Mouse (Mus musculus) granulocyte monocyte progenitor cell, adult 5-6 weeks (primary cell): ENCODE results near the gene Pcgf5. TPM values are rescaled to one million over a fixed set of nuclear protein-coding genes. Genes with fewer than 3 reads are reported as not detected.
"Not testable (repeated sequence)": the region's sequence is repeated elsewhere in the genome, so short reads cannot be mapped to it uniquely, and the experiment has no call there.

Experiments used
- ATAC-seq: replicated peaks from 2 replicates; pipeline ENCODE4 v1.8.0; 2016; ENCODE audit warnings: mild to moderate bottlenecking, moderate TSS enrichment, inconsistent platforms; ENCODE audit not compliant: poor library complexity, severe bottlenecking
- total RNA-seq, 2 experiments: library from RNA; stranded (forward) in 1 of 2; stranded (reverse) in 1 of 2; fragments of 200-712, 200-1000 nt in 1 of 2; fragments of >200 nt in 1 of 2; fragmentation: Nextera tagmentation in 1 of 2; gene quantifications; 2 replicates each; pipeline ENCODE4 v1.2.3; 2014 to 2017

The Pcgf5 gene
- total RNA-seq, 2 experiments from 2014 or later, result 56.9 to 61.4 TPM

DNA sequence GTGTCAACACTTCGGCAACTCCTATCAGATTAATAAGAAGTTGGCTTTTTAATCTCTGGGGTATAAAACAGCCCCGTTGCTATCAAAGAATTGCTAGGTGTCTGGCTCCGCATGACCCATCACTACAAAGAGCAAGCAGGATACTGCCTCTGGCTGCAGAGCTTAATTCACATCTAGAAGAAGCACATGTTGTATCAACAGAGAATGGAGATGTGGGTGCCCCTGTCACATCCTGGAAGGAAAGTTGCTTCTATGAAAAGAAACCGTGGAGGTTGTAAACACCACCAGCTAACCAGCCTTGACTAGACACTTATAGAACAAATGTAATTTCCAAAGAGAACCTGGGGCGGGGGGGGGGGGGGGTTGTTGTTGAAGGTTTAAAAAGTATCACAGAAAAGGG is 35.9 kb downstream of the Pcgf5 start:
- ATAC-seq, result no peak

DNA sequence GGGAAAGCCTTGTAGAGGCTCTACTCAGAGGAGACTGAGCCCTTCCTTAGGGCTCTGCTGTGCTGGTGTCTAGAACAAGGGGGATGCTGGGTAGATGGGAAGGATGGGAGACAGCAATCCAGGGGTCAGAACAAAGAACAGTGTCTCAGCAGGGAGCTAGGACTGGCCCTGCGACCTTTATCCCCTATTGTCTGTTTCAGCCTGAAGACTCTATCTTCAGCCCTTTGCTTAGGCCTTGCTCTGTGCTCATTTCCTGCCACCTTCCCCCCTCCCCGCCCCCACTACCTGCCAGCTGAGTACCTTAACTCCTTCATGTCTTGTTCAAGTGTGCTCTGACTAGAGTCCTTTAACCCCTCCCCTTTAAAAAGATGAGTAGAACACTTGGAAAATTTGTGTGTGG is 36.3 kb downstream of the Pcgf5 start:
- no peak for ATAC-seq

DNA sequence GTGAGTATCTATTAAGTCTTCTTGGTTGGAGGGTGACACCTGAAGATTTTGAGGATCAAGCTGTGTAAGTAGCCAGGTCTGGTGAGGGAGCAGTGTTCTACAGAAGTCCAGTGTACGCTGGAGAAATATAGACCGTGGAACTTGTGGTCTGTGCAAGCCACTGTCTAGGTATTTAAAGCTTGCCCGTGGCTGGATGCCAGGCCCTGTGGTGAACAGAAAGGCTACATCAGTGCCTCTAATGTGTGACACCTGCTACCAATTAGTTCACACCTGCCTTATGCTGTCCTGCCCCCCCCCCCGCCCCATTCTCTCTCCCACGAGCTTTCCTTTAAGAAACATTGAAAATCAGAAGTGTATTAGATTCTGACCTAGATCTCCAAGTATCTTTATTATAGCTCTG is 40.4 kb downstream of the Pcgf5 start:
- ATAC-seq, result no peak

DNA sequence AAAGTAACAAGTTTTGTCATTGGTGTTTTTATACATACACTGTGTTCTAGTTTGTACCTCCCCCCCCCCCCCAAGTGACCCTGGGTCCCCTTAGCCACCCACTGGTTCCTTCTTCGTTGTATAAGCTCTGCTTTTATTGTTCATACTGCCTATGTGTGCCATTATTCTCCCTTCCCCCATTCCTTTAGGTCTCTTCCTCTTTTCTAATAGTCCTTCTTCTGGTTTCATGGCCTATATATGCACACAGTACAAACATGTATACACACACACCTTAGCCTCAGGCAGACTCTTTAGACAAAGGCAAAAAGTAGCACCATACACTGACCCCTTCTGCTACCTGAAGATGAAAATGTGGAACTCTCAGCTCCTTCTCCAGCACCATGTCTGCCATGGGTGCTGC is 42.6 kb downstream of the Pcgf5 start:
- ATAC-seq, result peak; percentile 65; the same call in 1 of the 2 replicates

DNA sequence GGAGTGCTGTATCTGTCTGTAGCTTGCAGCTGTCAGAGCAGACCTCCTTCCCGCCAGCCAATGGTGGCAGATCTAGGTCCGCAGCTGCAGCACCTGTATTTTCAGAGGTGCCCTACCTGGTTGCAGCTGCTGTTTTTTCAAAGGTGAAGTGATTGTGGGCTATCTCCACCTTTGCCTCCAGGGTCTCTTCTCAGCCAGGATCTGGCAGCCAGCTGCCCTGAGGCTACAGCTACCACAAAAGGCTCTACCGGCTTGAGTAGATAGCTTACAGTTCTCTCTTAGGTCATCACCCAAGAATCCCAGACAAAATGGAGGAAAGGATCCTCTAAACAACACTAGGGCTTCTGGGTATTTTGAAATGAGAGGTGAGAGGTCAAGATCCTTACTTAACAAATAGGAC is 50.4 kb downstream of the Pcgf5 start:
- no peak for ATAC-seq

DNA sequence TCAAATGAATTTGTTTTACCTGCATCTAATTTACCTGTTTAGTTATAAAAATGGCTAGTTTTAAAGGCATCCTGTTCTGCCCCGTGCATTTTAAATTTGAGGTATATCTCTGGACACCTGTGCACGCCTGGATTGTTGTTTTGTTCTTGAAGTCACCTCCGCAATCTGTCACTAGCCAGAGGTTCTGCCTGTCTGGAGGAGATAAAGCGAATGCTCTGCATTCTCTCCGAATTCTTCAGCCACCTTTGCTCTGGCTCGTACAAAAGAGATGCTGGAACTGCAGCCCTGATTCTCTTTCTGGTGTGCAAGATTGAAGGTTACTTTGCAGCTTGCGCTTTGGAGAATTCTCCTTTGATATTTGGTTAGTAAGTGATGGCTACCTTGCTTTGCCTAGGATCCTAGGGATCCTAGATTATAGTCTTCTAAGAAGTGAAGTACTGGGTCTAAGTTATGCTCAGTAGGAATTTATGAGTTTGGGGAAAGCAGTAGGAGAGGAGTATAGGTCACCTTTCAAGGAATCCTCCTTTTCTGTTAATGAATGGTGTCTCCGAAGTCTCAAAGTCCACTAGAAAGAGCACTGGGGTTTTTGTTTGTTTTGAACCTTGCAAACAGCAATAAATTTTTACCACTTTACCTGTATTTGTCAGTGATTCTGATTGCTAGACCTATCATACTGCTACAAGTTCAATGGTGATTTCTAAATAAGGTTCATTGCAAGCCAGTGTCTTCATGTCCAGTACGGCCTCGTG is 60.4 kb downstream of the Pcgf5 start:
- no peak for ATAC-seq

DNA sequence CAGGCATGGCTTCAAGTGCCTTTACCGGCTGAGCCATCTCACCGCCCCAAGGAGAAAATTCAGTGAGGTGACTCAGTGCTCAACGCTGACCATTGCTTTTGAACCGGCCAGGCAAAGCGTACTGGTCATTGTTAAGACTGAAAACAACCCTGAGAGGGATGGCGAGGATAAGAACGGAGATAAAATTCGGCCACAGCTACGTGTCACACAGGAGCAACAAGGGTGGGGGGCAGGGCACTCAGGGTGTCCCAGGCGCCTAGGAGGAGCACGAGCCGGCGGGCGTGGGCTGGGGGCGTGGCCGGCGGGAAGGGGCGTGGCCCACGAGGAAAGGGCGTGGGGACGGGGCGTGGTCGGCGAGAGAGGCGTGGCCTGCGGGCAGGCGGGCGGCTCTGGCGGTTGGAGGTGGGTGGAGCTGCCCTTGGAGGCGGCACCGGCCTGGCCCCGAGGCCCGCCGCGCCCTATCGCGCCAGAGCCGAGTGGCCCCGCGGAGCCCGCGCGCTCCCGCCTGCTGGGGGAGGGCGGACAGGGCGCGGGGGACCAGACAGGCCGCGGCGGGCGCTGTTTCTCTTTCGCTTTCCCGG is 61.3 kb downstream of the Pcgf5 start:
- peak; percentile 98 for ATAC-seq

DNA sequence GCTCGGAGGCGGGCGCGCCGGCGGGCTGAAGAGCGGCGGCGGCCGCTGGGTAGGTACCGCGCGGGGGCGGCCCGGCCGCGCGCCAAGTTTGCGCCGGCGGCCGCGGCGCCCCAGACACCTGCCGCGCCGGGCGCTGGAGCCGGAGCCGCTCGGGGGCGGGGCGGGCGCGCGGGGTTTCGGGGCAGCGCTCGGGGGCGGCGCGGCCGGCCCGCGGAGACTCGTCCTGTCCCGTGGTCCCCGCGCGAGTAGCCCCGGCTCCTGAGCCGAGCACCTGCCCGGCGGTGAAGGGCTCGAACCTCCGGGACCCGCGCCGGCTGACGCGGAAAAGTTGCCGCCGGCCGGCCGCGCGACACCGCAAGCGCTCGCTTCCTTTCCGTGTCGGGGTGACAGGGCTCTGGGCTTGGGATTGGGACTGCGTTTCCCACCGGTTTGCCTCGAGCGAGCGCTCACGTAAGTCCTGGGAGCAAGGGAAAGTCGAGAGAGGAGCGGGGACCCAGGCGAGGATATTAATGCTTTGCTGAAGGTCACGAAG is 61.8 kb downstream of the Pcgf5 start:
- peak; percentile 2; the same call in 1 of the 2 replicates for ATAC-seq

DNA sequence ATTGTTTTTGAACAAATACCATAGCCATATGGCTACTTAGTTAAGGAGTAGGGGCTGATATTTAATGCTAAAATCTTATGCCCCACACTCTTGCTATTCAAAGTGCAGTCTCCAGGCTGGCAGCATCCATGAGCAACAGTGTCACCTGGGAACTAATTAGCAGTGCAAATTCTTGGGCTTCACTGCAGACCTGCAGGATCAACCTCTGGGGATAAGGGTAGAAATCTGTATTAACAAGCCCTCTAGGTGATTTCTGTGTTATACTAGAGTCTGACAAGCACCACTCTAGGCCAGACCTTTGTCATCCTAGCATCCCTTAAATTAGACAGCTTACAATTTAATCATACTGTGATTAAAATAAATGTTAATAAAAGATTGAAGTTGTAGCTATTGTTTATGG is 71.8 kb downstream of the Pcgf5 start:
- ATAC-seq, result no peak

DNA sequence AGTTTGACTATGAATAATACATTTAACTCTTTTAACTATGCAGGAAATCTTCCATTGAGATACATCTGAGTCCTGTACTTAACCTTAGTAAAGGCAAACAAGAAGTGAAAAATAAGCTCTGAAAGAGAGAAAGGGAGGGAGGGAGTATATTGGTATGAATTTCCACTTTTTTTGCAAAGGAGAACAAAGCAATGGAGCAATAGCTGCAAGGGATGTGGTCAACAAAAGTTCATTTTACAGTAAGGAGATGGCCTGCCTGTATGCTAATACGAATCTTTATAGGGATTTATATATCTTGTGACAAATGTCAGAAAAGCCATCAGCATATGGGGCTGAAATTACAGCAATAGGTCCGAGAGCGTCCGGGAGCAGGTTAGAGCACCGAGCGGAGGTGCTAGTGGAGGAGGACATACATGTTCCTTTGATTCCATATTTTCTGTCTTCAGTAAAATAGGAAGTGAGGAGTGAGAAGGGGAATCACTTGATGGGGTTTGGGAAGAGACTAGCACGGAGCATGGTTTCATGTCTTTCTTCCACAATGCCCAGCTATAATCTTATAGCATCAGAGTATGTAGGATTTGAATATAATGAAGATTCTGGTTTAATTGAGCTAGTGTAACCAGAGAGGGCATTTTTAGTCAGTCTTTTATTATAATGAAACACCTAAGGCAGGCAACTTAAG is 79.2 kb downstream of the Pcgf5 start:
- ATAC-seq, result peak; percentile 93

DNA sequence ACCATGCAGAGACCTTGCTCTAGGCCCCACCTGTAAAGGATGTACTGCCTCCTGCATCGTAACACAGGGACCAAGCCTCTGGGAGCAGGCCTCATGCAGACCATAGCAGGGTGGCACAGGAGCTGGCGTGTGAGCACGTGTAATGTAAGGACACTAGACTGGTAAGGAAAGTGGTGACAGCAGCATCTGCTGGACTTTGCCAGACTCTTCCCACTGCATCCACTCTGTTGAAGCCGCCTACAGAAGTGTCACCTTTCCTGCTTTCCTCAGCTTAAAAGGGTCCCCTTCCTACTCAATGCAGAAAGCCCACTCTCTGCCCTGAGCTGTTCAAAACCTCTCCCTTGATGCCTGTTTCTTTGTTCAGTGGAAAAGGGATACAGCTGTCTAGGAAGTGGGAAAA is 80.0 kb downstream of the Pcgf5 start:
- no peak for ATAC-seq

DNA sequence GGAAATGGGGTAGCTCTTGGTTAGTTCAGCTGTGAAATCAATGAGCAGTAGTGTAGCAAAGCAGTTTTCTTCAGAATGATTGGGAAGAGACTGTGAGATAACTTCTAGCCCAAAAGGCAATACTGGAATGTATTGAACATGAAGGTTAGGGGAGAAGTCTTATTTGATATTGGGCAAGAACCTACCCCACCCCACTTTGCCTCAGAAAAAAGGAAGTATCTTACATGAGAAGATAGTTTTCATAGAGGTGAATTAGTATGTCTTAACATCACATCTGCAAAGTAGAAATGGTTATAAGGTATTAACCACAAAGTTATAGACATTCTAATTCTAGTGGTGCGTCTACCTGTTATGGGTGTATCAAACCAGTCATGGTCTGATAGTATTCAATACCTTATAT is 81.2 kb downstream of the Pcgf5 start:
- peak; percentile 55; the same call in 1 of the 2 replicates for ATAC-seq

DNA sequence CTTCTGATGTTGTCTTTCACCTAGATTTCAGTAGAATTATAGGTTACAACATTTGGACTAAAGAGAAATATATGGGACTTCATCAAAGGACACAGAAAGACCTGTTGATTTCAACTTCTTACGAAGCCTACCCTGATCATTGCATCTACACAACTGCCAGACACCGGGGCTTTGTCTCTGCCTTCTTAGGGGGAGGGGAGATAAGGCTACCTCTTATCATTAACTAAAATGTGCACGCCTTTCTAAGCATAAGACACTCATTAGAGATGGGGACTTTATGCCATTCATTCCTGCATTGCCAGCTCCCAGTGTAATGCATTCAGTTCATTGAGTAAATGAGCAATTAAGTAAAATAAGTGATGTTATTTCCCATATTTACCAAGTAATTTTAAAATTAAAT is 85.1 kb downstream of the Pcgf5 start:
- no peak for ATAC-seq

DNA sequence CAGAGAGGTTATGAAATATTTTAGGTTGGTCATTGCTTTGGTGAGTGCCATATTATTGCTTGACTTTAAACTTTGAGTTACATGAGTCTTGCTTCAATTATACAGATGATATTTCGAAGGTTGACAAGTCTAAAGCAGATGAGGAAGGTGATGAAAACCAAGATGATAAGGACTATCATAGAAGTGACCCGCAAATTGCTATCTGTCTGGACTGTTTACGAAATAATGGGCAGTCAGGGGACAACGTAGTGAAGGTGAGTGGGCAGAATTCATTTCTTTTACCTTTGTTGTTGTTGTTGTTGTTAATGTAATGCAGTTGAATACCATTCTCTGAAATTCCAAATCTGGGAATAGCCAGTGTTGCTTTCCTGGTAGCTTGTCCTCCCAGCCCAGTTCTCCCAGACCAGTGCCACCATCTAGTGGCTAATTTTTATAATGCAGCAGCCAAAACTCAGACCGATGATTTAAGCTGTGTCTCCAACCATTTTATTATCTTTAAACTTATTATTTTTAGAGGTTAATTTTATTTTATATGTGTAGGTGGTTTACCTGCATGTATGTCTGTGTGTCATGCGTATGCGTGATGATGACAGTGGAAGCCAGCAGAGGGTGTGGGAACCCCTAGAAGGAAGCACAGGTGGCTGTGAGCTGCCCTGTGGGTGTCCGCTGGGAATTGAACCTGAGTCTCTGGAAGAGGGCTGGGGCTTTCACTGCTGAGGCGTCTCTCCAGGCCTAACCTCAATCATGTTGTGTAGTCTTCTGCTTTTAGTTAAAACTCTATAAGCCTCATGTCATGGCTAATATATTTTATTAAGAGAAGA is 92.0 kb downstream of the Pcgf5 start:
- no peak for ATAC-seq

DNA sequence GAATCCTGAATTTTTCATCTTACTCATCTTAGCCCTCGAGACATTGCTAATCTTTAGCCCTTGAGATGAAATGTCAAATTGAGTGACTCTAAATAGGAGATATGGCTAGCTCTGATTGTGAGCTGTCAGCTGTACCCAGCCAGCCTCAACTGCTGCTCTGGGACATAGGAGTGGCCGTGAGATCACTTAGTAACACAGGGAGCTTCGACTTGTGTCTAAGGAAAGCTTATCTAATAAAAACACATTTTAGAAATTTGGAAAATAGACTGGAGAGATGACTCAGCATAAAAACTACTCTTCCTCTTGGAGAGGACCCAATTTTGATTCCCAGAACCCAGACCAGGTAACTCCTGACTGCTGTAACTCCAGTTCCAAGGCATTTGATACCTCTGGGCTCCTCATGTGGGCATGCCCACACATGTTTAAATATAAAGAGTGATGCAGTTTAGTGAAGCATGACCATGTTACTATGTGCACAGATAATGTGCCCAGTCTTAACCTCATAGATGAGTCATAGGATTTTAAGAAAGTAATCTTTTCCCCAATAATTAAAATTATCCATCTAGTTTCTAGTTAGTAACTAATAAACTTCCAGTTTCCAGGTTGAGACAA is 103.0 kb downstream of the Pcgf5 start:
- ATAC-seq, result no peak

DNA sequence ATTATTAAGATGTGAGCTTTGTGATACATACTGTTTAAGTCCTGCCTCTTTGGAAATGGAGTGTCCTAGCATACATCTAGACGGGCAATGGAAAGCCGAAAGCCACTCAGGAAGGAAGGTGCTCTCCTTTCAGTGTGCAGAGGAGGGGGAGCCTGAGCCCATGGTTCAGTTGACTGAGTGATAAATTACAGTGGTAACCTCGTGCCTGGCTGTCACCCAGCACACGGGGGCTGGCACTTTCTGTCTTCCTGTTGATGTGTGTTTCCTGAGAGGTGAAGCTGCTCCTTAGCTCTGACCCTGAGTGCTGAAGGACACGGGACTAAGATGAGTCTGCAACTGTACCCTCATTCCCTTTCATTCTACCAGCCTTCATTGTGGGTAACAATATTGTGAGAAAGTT is 103.6 kb downstream of the Pcgf5 start:
- no peak for ATAC-seq

DNA sequence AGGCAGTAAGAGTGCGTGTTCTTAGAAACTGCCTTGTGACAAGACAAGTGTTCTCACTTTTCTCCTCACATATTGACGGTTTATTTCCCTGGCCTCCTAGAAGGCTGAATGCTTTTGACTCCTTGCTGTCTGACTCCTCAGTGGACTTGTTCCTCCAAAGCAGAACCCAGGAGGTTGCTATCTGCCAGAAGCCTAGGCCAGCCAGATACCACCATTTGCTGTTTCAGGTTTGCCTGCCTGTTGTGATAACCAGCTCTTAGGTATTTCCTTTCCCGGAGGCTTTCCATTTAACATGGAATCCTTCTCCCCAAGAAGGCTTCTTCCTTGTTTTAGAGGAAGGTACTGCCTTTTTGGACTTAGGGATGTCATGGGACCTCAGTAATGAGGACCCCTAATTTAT is 104.1 kb downstream of the Pcgf5 start:
- not testable (repeated sequence) for ATAC-seq

DNA sequence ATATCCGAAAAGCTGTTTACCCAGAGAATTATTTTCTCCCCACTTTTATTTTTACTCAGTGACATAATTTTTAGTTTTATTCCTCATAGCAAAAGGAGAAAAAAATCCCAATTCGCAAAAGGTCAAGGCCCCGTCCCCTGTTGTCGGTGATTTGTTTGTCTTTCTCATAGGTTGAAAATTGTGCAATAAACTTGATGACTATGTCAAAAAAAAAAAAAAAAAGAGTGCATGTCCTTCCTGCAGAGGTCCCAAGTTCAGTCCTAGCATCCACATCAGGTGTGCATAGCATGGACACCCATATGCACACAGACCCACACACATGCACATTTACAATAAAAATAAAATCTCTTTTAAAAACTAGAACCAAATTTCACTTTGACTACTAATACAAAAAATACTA is 105.3 kb downstream of the Pcgf5 start:
- ATAC-seq, result no peak

DNA sequence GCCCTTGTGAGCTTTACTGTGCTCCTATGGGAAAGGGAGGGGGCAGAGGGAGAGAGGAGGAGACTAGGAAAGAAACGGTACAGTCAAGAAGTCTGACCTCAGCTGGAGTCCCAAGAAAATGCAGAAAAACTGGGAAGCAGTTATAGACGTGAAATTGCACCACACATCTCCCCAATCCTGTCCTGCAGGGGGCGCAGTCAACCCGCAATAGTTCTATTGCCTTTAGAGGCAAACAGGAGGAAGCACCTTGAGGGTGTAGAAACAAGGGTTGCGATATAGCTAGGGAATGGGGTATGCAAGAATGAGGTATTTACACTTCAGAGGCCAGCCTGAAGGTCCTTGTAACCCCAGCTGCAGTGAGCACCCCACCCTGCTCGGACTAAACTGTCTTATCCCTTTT is 122.0 kb downstream of the Pcgf5 start:
- peak; percentile 93 for ATAC-seq

DNA sequence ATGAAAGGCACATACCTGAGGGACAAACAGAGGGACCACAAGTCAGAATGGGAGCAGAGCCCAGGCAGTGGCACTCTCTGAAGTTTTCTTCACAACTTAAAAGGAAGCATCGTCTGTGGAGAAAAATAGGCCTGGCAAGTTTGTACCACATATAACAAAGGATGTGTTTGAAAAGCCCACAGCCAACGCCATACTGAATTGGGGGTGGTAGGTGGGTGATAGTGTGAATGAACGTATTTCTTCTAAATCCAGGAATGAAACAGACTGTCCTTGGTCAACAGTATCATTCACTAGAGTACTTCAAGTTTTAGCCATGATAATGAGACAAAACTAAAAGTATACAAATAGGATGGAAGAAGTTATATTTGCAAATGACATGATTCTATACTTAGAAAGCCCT is 123.2 kb downstream of the Pcgf5 start:
- no peak for ATAC-seq
